Mouse (Mus musculus) C2C12 (cell line): ENCODE measurements around the gene Pgm3.

Source experiments
- CTCF ChIP-seq: IDR thresholded peaks from one replicate; pipeline ENCODE4 v1.5.1; 2011; ENCODE audit not compliant: control insufficient read depth, insufficient read depth, insufficient read length
- FOSL1 ChIP-seq: IDR thresholded peaks from one replicate; pipeline ENCODE4 v1.8.0; 2011; ENCODE audit warnings: mild to moderate bottlenecking, low read length; ENCODE audit not compliant: poor library complexity, insufficient read depth, severe bottlenecking
- MAX ChIP-seq: IDR thresholded peaks from one replicate; pipeline ENCODE4 v1.6.1; 2011; ENCODE audit warnings: mild to moderate bottlenecking, control low read depth
- MYOD1 ChIP-seq: IDR thresholded peaks from one replicate; pipeline ENCODE4 v1.6.1; 2011; ENCODE audit warnings: low read depth; ENCODE audit not compliant: control insufficient read depth, insufficient read length
- MYOG ChIP-seq: IDR thresholded peaks from one replicate; pipeline ENCODE4 v1.6.1; 2011; ENCODE audit not compliant: control insufficient read depth, insufficient read length; ENCODE audit errors: extremely low read depth
- USF1 ChIP-seq: IDR thresholded peaks from one replicate; pipeline ENCODE4 v1.6.1; 2011; ENCODE audit warnings: low read depth, mild to moderate bottlenecking, control low read depth, moderate library complexity

- TF ChIP-seq MAX (peak; percentile 22), CTCF (no peak), MYOG (no peak), USF1 (no peak), FOSL1 (no peak), MYOD1 (no peak)
These were observed at the start of gene Pgm3, which contains the start of gene Rwdd2a for GRCm38 (mm10) chr9:86571540-86572135.
